Mouse (Mus musculus): ENCODE measurements around the gene Lcorl. TPM values are rescaled to one million over a fixed set of nuclear protein-coding genes. Genes with fewer than 3 reads are reported as not detected.

Gene Lcorl
- polyA plus RNA-seq, 1 experiment, result 1.9 TPM

DNA sequence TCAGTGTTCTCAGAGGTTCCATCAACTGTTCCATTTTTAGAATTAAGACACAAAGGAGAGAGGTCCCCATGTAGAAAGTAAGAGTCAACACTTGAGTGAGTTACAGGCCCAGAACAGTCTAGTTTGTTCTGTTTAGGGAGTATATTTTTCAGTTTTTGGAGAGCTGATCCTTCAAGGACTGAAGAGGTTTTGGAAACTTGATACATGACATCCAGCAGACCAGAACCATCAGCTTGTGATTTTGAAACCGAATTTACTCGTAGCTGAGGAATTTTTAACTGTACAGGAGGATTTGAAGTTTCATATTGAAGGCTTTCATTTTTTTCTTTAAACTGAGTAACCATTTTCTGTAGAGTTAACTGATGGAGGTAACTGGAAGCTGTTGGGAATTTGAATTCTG lies 123.7 kb downstream of the Lcorl start:
- DNase-seq, result no peak
- TF ChIP-seq CTCF (IDR thresholded peaks at IDR 0.05; ENCODE audit: borderline replicate concordance, control insufficient read depth, extremely low read depth, insufficient read depth, low read length, poor library complexity) (no peak), POLR2A (IDR thresholded peaks at IDR 0.05; ENCODE audit: control insufficient read depth, extremely low read depth, insufficient read depth, low read length, poor library complexity) (no peak)
- Histone ChIP-seq H3K27ac (ENCODE audit: control insufficient read depth, insufficient read depth, low read length) (no peak overlapping the region), H3K4me3 (ENCODE audit: control insufficient read depth, insufficient read depth, low read length) (no peak overlapping the region), H3K36me3 (ENCODE audit: control insufficient read depth, insufficient read depth, low read length) (no peaks in the 10 kb centered on the region; the same call in 1 of the 2 replicates), H3K27me3 (ENCODE audit: control insufficient read depth, insufficient read depth, low read length) (no peaks in the 10 kb centered on the region), H3K4me1 (replicated peaks; ENCODE audit: control insufficient read depth, insufficient read depth, low read length) (no peaks in the 10 kb centered on the region)
- 87% methylated on average over 2 of the region's 2 CpGs for WGBS

- Histone ChIP-seq H3K4me1 (replicated peaks; ENCODE audit: control insufficient read depth, insufficient read depth, low read length) (no peaks in the 10 kb centered on the region), H3K36me3 (ENCODE audit: control insufficient read depth, insufficient read depth, low read length) (no peaks in the 10 kb centered on the region), H3K4me3 (ENCODE audit: control insufficient read depth, insufficient read depth, low read length) (no peak overlapping the region), H3K27me3 (ENCODE audit: control insufficient read depth, insufficient read depth, low read length) (no peaks in the 10 kb centered on the region), H3K27ac (ENCODE audit: control insufficient read depth, insufficient read depth, low read length) (no peak overlapping the region)
- DNase-seq, result no peak
- TF ChIP-seq CTCF (IDR thresholded peaks at IDR 0.05; ENCODE audit: borderline replicate concordance, control insufficient read depth, extremely low read depth, insufficient read depth, low read length, poor library complexity) (no peak), POLR2A (IDR thresholded peaks at IDR 0.05; ENCODE audit: control insufficient read depth, extremely low read depth, insufficient read depth, low read length, poor library complexity) (no peak)
- 54% methylated on average over 6 of the region's 6 CpGs for WGBS
Measured at GRCm38 (mm10) chr5:45718848-45719488, 138.4 kb downstream of the Lcorl start.

DNA sequence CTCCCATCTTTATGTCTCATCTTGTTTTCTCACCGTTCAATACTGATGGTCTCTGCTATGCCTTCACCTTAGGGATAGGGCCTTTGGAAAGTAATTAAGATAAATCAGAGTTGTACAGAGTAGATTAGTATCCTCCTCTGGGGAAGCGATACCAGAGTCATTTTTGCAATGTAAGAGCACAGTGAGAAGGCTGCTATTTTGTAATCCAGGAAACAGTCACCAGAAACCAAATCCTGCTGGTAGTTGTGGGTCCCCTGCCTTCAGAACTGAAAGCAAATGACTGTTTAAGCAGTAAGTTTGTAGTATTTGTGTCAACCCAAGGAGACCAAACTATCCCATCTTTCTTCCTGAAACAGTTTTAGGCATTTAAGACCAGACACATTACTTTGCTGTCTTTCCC lies 147.8 kb downstream of the Lcorl start:
- 95% methylated on average over 2 of the region's 2 CpGs for WGBS
- DNase-seq, result no peak
- Histone ChIP-seq H3K27me3 (ENCODE audit: control insufficient read depth, insufficient read depth, low read length) (no peaks in the 10 kb centered on the region), H3K36me3 (ENCODE audit: control insufficient read depth, insufficient read depth, low read length) (peaks cover 6% of the 10 kb centered on the region), H3K4me3 (ENCODE audit: control insufficient read depth, insufficient read depth, low read length) (no peak overlapping the region), H3K4me1 (replicated peaks; ENCODE audit: control insufficient read depth, insufficient read depth, low read length) (no peaks in the 10 kb centered on the region), H3K27ac (ENCODE audit: control insufficient read depth, insufficient read depth, low read length) (no peak overlapping the region)
- TF ChIP-seq CTCF (IDR thresholded peaks at IDR 0.05; ENCODE audit: borderline replicate concordance, control insufficient read depth, extremely low read depth, insufficient read depth, low read length, poor library complexity) (no peak), POLR2A (IDR thresholded peaks at IDR 0.05; ENCODE audit: control insufficient read depth, extremely low read depth, insufficient read depth, low read length, poor library complexity) (no peak)

GRCm38 (mm10) chr5:45706811-45707210 lies 150.6 kb downstream of the Lcorl start:
- Histone ChIP-seq H3K27ac (ENCODE audit: control insufficient read depth, insufficient read depth, low read length) (no peak overlapping the region), H3K36me3 (ENCODE audit: control insufficient read depth, insufficient read depth, low read length) (peaks cover 6% of the 10 kb centered on the region), H3K27me3 (ENCODE audit: control insufficient read depth, insufficient read depth, low read length) (no peaks in the 10 kb centered on the region), H3K4me3 (ENCODE audit: control insufficient read depth, insufficient read depth, low read length) (no peak overlapping the region), H3K4me1 (replicated peaks; ENCODE audit: control insufficient read depth, insufficient read depth, low read length) (no peaks in the 10 kb centered on the region)
- no peak for DNase-seq
- WGBS, result 89% methylated on average over 2 of the region's 2 CpGs
- TF ChIP-seq POLR2A (IDR thresholded peaks at IDR 0.05; ENCODE audit: control insufficient read depth, extremely low read depth, insufficient read depth, low read length, poor library complexity) (no peak), CTCF (IDR thresholded peaks at IDR 0.05; ENCODE audit: borderline replicate concordance, control insufficient read depth, extremely low read depth, insufficient read depth, low read length, poor library complexity) (no peak)

GRCm38 (mm10) chr5:45691678-45692077 lies 165.7 kb downstream of the Lcorl start:
- WGBS, result 96% methylated on average over 6 of the region's 6 CpGs

GRCm38 (mm10) chr5:45690802-45691201 lies 166.6 kb downstream of the Lcorl start:
- Histone ChIP-seq H3K4me1 (replicated peaks; ENCODE audit: control insufficient read depth, insufficient read depth, low read length) (no peaks in the 10 kb centered on the region), H3K4me3 (ENCODE audit: control insufficient read depth, insufficient read depth, low read length) (no peak overlapping the region), H3K27ac (ENCODE audit: control insufficient read depth, insufficient read depth, low read length) (no peak overlapping the region), H3K27me3 (ENCODE audit: control insufficient read depth, insufficient read depth, low read length) (no peaks in the 10 kb centered on the region), H3K36me3 (ENCODE audit: control insufficient read depth, insufficient read depth, low read length) (peaks cover 17% of the 10 kb centered on the region; the same call in 1 of the 2 replicates)
- DNase-seq, result no peak
- TF ChIP-seq POLR2A (IDR thresholded peaks at IDR 0.05; ENCODE audit: control insufficient read depth, extremely low read depth, insufficient read depth, low read length, poor library complexity), result no peak
- no peak for TF ChIP-seq CTCF (IDR thresholded peaks at IDR 0.05; ENCODE audit: borderline replicate concordance, control insufficient read depth, extremely low read depth, insufficient read depth, low read length, poor library complexity)
- WGBS, result 78% methylated on average over 2 of the region's 2 CpGs

More at GRCm38 (mm10) chr5:45691678-45692077, 165.7 kb downstream of the Lcorl start:
- Histone ChIP-seq H3K27me3 (ENCODE audit: control insufficient read depth, insufficient read depth, low read length) (no peaks in the 10 kb centered on the region), H3K27ac (ENCODE audit: control insufficient read depth, insufficient read depth, low read length) (no peak overlapping the region), H3K4me3 (ENCODE audit: control insufficient read depth, insufficient read depth, low read length) (no peak overlapping the region), H3K4me1 (replicated peaks; ENCODE audit: control insufficient read depth, insufficient read depth, low read length) (no peaks in the 10 kb centered on the region), H3K36me3 (ENCODE audit: control insufficient read depth, insufficient read depth, low read length) (peaks cover 15% of the 10 kb centered on the region; the same call in 1 of the 2 replicates)
- no peak for DNase-seq
- TF ChIP-seq POLR2A (IDR thresholded peaks at IDR 0.05; ENCODE audit: control insufficient read depth, extremely low read depth, insufficient read depth, low read length, poor library complexity) (no peak), CTCF (IDR thresholded peaks at IDR 0.05; ENCODE audit: borderline replicate concordance, control insufficient read depth, extremely low read depth, insufficient read depth, low read length, poor library complexity) (no peak)

All from thymus, adult 2 months (tissue).